Mouse (Mus musculus): ENCODE data around the gene Vmn1r196. TPM values are rescaled to one million over a fixed set of nuclear protein-coding genes. Genes with fewer than 3 reads are reported as not detected.
"Not testable (repeated sequence)": the region's sequence is repeated elsewhere in the genome, so short reads cannot be mapped to it uniquely, and the experiment has no call there.

Gene Vmn1r196
- polyA plus RNA-seq (2014; fragmentation: Nextera tagmentation; extraction: Ambion mirVana) = not detected in 2 replicates

DNA sequence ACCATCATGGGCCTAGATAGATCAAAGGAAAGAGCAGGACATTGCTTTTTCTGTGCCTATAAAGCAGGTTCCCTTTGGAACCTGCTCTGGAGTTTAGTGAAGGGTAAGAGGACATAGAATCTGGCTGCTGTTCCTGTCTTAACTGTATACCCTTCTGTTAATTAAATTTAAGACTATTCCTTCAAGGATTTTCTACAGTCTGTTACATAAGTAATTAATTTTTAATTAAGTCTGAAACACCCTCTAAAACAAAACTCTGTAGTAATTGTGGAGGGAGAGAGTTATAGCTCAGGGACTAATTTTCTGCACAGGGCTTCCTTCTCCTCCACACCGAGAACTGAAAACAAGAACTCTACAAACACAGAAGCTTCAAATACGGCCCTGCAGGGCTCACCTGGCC is at the start of gene Vmn1r196:
TSS of gene Vmn1r196 (plus strand) at position 301 of the 400 bp plus-strand sequence.
- no peak within 1 kb of the TSS for H3K9ac ChIP-seq (ENCODE audit: low read depth, low read length)
- H3K4me3 ChIP-seq (ENCODE audit: low read length) = no peak within 1 kb of the TSS
- no peak for ATAC-seq (ENCODE audit: low FRiP score, low TSS enrichment)
- H3K4me2 ChIP-seq (replicated peaks; ENCODE audit: low read depth, low read length) = no peak within 1 kb of the TSS
- H3K36me3 ChIP-seq (ENCODE audit: control insufficient read depth, insufficient read depth, low read length) = no peaks in the 10 kb centered on the region
- no peak within 1 kb of the TSS for H3K27ac ChIP-seq (ENCODE audit: low read depth, low read length)
- H3K9me3 ChIP-seq (ENCODE audit: control insufficient read depth, low read length) = no peaks in the 10 kb centered on the region
- H3K4me1 ChIP-seq (ENCODE audit: control insufficient read depth, insufficient read depth, low read length) = no peaks in the 10 kb centered on the region
- WGBS = 79% methylated on average over 2 of the region's 2 CpGs
- H3K27me3 ChIP-seq (ENCODE audit: control insufficient read depth, insufficient read depth, low read length) = no peaks in the 10 kb centered on the region

DNA sequence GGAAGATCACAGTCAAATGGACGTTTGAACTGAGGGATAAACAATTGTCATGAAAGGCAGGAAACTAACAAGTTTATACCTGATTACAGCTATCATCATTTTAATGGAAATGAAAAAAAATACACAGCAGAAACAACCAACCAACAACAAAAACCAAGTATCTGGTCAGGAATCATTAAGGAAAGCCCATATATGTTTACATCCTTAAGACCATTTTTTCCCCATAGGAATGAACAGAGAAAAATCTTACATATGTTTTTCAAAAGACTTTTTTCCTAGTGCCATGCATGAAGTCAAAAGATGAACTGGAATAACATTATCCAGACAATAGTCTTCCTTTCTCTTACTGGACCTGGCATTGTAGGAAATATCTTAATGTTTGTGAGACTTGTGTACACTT is 45.8 kb upstream of the Vmn1r196 start, which contains the start of gene Vmn1r194:
TSS of gene Vmn1r194 (plus strand) at position 301 of the 400 bp plus-strand sequence.
- 51% methylated on average over 1 of the region's 1 CpGs for WGBS
- Histone ChIP-seq H3K27ac (ENCODE audit: low read depth, low read length) (no peak within 1 kb of the TSS), H3K4me2 (replicated peaks; ENCODE audit: low read depth, low read length) (no peak within 1 kb of the TSS), H3K4me3 (ENCODE audit: low read length) (no peak within 1 kb of the TSS), H3K27me3 (ENCODE audit: control insufficient read depth, insufficient read depth, low read length) (no peaks in the 10 kb centered on the region), H3K9ac (ENCODE audit: low read depth, low read length) (no peak within 1 kb of the TSS), H3K4me1 (ENCODE audit: control insufficient read depth, insufficient read depth, low read length) (no peaks in the 10 kb centered on the region), H3K36me3 (ENCODE audit: control insufficient read depth, insufficient read depth, low read length) (no peaks in the 10 kb centered on the region), H3K9me3 (ENCODE audit: control insufficient read depth, low read length) (no peaks in the 10 kb centered on the region)
- ATAC-seq (ENCODE audit: low FRiP score, low TSS enrichment) = no peak

DNA sequence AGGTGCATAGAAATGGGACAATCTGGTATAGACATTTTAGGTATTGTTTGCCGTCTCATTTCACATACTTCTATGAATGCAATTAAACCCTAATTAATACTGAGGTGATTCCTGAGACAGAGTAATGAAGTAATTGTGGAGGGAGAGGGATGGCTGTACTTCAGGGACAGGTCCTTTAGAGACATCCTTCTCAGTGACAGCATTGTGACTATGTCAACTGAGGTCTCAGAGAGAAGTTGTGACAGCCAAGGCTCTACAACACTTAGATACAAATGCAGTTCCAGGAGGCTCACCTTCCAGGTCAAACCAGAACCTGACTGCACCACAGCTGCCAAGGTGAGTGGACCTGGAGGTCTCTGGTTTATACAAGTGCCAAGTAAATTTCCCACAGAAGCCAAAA is 19.5 kb upstream of the Vmn1r196 start, which contains the start of gene Vmn1r195:
TSS of gene Vmn1r195 (plus strand) at position 301 of the 400 bp plus-strand sequence.
- not testable (repeated sequence) for H3K4me1 ChIP-seq (ENCODE audit: control insufficient read depth, insufficient read depth, low read length); H3K27me3 ChIP-seq (ENCODE audit: control insufficient read depth, insufficient read depth, low read length); H3K9me3 ChIP-seq (ENCODE audit: control insufficient read depth, low read length); H3K4me2 ChIP-seq (replicated peaks; ENCODE audit: low read depth, low read length); H3K27ac ChIP-seq (ENCODE audit: low read depth, low read length); H3K36me3 ChIP-seq (ENCODE audit: control insufficient read depth, insufficient read depth, low read length); H3K9ac ChIP-seq (ENCODE audit: low read depth, low read length); ATAC-seq (ENCODE audit: low FRiP score, low TSS enrichment); H3K4me3 ChIP-seq (ENCODE audit: low read length)
- WGBS = 100% methylated on average over 1 of the region's 1 CpGs

DNA sequence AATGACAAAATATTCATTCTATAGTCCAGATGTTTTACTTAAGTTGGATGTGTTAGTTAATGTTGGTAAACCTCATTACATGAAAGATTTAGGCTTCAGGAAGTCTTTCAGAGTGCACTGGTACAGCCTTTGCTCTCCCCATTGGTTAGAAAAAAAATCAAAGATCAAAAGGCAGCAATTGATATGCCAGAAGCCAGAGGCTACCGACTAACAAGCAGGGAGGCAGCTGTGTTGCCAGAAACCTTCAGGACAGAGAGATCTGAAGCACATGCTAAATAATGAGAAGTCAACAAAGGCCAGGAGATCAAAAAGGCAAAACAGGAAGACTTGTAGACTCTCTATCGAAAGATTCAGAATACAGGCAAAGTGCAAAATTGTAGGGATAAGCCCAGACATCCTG is 18.0 kb upstream of the Vmn1r196 start:
- Histone ChIP-seq H3K27ac (ENCODE audit: low read depth, low read length) (no peak overlapping the region), H3K4me1 (ENCODE audit: control insufficient read depth, insufficient read depth, low read length) (no peaks in the 10 kb centered on the region), H3K4me3 (ENCODE audit: low read length) (no peak overlapping the region), H3K4me2 (replicated peaks; ENCODE audit: low read depth, low read length) (no peak overlapping the region), H3K9me3 (ENCODE audit: control insufficient read depth, low read length) (no peaks in the 10 kb centered on the region), H3K36me3 (ENCODE audit: control insufficient read depth, insufficient read depth, low read length) (no peaks in the 10 kb centered on the region), H3K27me3 (ENCODE audit: control insufficient read depth, insufficient read depth, low read length) (no peaks in the 10 kb centered on the region), H3K9ac (ENCODE audit: low read depth, low read length) (no peak overlapping the region)
- no peak for ATAC-seq (ENCODE audit: low FRiP score, low TSS enrichment)
- 34% methylated on average over 2 of the region's 2 CpGs for WGBS

DNA sequence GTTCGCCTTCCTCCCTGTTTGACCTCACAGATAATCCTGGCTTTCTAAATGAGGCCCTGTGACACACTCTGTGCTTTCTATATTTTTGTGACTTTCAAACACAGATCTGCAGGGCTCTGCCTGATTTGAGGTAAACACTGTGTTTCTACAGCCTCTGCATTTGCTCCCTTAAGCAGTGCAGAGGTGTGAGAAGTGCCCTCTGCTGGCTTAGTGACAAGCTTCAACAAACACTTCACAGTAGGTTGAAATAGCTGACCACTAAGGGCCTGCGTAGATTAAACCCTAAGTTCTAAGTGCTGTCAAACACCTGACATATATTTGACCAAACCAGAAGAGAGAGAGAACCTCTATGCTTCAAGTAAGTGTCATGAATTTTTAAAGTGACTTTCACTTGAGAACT is 5.1 kb upstream of the Vmn1r196 start:
- ATAC-seq (ENCODE audit: low FRiP score, low TSS enrichment) = no peak
- no peak overlapping the region for H3K4me2 ChIP-seq (replicated peaks; ENCODE audit: low read depth, low read length)
- no peak overlapping the region for H3K4me3 ChIP-seq (ENCODE audit: low read length)
- no peaks in the 10 kb centered on the region for H3K9me3 ChIP-seq (ENCODE audit: control insufficient read depth, low read length)
- 63% methylated on average over 2 of the region's 2 CpGs for WGBS
- H3K4me1 ChIP-seq (ENCODE audit: control insufficient read depth, insufficient read depth, low read length) = no peaks in the 10 kb centered on the region
- H3K9ac ChIP-seq (ENCODE audit: low read depth, low read length) = no peak overlapping the region
- no peaks in the 10 kb centered on the region for H3K36me3 ChIP-seq (ENCODE audit: control insufficient read depth, insufficient read depth, low read length)
- H3K27ac ChIP-seq (ENCODE audit: low read depth, low read length) = no peak overlapping the region
- no peaks in the 10 kb centered on the region for H3K27me3 ChIP-seq (ENCODE audit: control insufficient read depth, insufficient read depth, low read length)

GRCm38 (mm10) chr13:22308075-22308474 is 18.4 kb downstream of the Vmn1r196 start:
- 98% methylated on average over 5 of the region's 5 CpGs for WGBS
- not testable (repeated sequence) for H3K27ac ChIP-seq (ENCODE audit: low read depth, low read length); H3K36me3 ChIP-seq (ENCODE audit: control insufficient read depth, insufficient read depth, low read length); H3K4me3 ChIP-seq (ENCODE audit: low read length); H3K9ac ChIP-seq (ENCODE audit: low read depth, low read length); H3K9me3 ChIP-seq (ENCODE audit: control insufficient read depth, low read length); H3K4me1 ChIP-seq (ENCODE audit: control insufficient read depth, insufficient read depth, low read length); ATAC-seq (ENCODE audit: low FRiP score, low TSS enrichment); H3K27me3 ChIP-seq (ENCODE audit: control insufficient read depth, insufficient read depth, low read length); H3K4me2 ChIP-seq (replicated peaks; ENCODE audit: low read depth, low read length)

DNA sequence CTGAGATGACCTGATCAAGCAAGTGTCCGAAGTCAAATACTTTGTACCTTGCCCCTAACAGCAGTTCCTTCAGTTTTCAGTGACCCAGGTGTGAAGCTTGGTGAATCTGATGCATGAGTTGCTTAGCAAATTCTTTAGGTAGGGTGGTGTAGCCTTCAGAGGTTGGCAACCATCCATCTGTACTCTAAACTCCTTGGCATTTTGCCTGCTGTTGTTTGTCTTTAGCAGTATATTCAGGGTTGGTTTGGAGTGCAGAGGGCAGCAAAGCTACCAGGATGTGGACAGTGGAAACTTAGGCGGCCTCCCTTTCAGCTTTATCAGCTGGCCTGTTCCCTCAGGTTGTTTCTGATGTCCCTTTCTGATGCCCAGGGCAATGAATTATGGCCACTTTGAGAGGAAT is 25.6 kb downstream of the Vmn1r196 start:
- H3K27me3 ChIP-seq (ENCODE audit: control insufficient read depth, insufficient read depth, low read length) = no peaks in the 10 kb centered on the region
- H3K9me3 ChIP-seq (ENCODE audit: control insufficient read depth, low read length) = no peaks in the 10 kb centered on the region
- H3K36me3 ChIP-seq (ENCODE audit: control insufficient read depth, insufficient read depth, low read length) = no peaks in the 10 kb centered on the region
- no peak overlapping the region for H3K27ac ChIP-seq (ENCODE audit: low read depth, low read length)
- no peak overlapping the region for H3K4me2 ChIP-seq (replicated peaks; ENCODE audit: low read depth, low read length)
- 85% methylated on average over 2 of the region's 2 CpGs for WGBS
- H3K9ac ChIP-seq (ENCODE audit: low read depth, low read length) = no peak overlapping the region
- H3K4me3 ChIP-seq (ENCODE audit: low read length) = no peak overlapping the region
- no peaks in the 10 kb centered on the region for H3K4me1 ChIP-seq (ENCODE audit: control insufficient read depth, insufficient read depth, low read length)
- ATAC-seq (ENCODE audit: low FRiP score, low TSS enrichment) = no peak

DNA sequence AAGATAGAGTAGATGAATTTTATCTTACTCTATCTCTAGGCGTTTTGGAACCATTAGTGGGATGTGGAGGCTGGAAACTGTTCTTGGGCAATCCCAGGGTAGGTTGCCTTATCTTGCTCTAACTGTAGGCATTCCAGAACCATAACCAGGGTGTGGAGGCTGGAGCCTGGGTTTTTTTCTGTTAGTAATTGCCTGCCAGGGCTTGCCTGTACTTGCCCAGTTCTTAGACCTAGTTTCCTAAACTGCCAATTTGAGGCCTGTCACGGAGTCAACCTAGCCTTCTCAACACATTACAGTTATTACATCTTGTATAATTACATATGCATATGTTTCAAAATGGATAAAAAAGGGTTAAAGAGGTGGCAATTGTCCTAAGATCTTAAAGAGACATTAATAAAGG is 27.6 kb downstream of the Vmn1r196 start:
- WGBS = 85% methylated on average over 2 of the region's 2 CpGs
- H3K4me2 ChIP-seq (replicated peaks; ENCODE audit: low read depth, low read length) = no peak overlapping the region
- H3K27ac ChIP-seq (ENCODE audit: low read depth, low read length) = no peak overlapping the region
- no peaks in the 10 kb centered on the region for H3K9me3 ChIP-seq (ENCODE audit: control insufficient read depth, low read length)
- H3K4me3 ChIP-seq (ENCODE audit: low read length) = no peak overlapping the region
- no peaks in the 10 kb centered on the region for H3K4me1 ChIP-seq (ENCODE audit: control insufficient read depth, insufficient read depth, low read length)
- no peaks in the 10 kb centered on the region for H3K27me3 ChIP-seq (ENCODE audit: control insufficient read depth, insufficient read depth, low read length)
- no peak overlapping the region for H3K9ac ChIP-seq (ENCODE audit: low read depth, low read length)
- H3K36me3 ChIP-seq (ENCODE audit: control insufficient read depth, insufficient read depth, low read length) = no peaks in the 10 kb centered on the region
- no peak for ATAC-seq (ENCODE audit: low FRiP score, low TSS enrichment)

DNA sequence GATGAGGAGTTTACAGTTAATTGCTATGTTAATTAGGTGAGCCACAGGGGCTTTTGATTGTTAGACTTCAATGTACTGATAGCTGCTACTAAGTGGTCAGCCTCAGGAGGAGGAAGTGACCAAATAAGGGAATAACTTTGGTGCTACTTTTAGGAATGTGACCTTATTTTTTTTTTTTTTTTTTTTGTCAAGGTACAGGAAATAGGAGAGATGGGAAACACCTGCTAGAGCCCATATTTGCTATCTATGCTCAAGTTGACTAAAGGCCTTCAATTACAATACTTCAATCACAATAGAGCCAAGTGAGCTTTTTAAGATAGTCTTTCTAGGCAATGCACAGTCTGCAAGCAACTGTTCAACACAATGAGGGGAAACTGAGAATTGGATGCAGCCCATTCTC is 30.4 kb downstream of the Vmn1r196 start:
- Histone ChIP-seq H3K36me3 (ENCODE audit: control insufficient read depth, insufficient read depth, low read length) (no peaks in the 10 kb centered on the region), H3K4me1 (ENCODE audit: control insufficient read depth, insufficient read depth, low read length) (no peaks in the 10 kb centered on the region), H3K4me2 (replicated peaks; ENCODE audit: low read depth, low read length) (no peak overlapping the region), H3K27me3 (ENCODE audit: control insufficient read depth, insufficient read depth, low read length) (no peaks in the 10 kb centered on the region), H3K9ac (ENCODE audit: low read depth, low read length) (no peak overlapping the region), H3K27ac (ENCODE audit: low read depth, low read length) (no peak overlapping the region), H3K4me3 (ENCODE audit: low read length) (no peak overlapping the region), H3K9me3 (ENCODE audit: control insufficient read depth, low read length) (no peaks in the 10 kb centered on the region)
- ATAC-seq (ENCODE audit: low FRiP score, low TSS enrichment) = no peak

DNA sequence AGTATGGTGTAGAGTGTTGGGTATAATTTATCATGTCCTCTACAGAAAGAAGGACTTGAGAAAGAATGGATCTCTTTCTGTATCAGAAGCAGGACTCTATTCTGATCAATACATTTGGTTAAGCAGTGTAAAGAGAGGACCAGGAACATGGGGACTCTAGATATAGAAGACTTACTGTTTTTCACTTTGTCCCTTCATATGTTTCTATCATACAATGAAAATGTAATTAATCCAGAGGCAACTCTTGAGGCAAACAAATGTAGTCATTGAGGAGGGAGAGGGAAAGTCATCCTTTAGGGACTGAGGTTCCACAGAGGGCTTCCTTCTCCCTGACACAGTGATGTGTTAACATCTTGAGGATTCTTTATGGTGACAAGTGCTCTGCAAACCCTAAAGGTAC is 34.6 kb downstream of the Vmn1r196 start, which contains the start of gene Vmn1r197:
TSS of gene Vmn1r197 (plus strand) at position 301 of the 400 bp plus-strand sequence.
- no peak for ATAC-seq (ENCODE audit: low FRiP score, low TSS enrichment)

More for the DNA sequence above, 34.6 kb downstream of the Vmn1r196 start, which contains the start of gene Vmn1r197:
- H3K36me3 ChIP-seq (ENCODE audit: control insufficient read depth, insufficient read depth, low read length) = no peaks in the 10 kb centered on the region
- no peaks in the 10 kb centered on the region for H3K9me3 ChIP-seq (ENCODE audit: control insufficient read depth, low read length)
- no peak within 1 kb of the TSS for H3K4me3 ChIP-seq (ENCODE audit: low read length)
- H3K9ac ChIP-seq (ENCODE audit: low read depth, low read length) = no peak within 1 kb of the TSS
- H3K4me2 ChIP-seq (replicated peaks; ENCODE audit: low read depth, low read length) = no peak within 1 kb of the TSS
- H3K27me3 ChIP-seq (ENCODE audit: control insufficient read depth, insufficient read depth, low read length) = no peaks in the 10 kb centered on the region
- H3K27ac ChIP-seq (ENCODE audit: low read depth, low read length) = no peak within 1 kb of the TSS
- H3K4me1 ChIP-seq (ENCODE audit: control insufficient read depth, insufficient read depth, low read length) = no peaks in the 10 kb centered on the region
